Mouse (Mus musculus): ENCODE measurements around the gene 4930415O20Rik. TPM values are rescaled to one million over a fixed set of nuclear protein-coding genes. Genes with fewer than 3 reads are reported as not detected.

Gene 4930415O20Rik
- polyA plus RNA-seq, 1 experiment = not detected

DNA sequence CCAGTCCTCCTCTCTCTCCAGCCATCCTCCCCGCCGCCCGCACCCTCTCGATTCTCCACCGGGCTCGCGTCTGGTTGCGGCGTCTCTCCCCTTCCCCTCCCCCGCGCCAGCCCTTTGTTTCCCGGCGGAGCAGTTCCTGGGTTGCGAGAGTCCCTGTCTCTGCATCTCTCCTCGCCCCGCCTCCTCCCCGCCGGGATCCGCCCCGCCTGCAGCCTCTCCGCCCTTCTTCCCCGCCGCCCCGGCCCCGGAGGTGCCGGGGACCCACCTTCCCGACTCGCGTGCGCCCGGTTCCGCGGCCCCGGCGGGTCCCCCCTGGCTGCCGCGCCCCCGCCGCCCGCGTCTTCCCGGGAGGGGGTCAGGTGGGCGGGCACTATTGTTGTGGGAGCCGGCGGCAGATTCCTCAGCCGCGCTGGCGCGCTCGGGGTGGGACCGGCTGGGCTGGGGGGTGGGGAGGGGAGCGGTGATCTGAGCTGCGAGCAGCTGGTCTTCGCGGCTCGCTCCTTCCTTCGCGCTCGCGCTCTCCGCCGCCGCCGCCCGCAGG is 63.8 kb downstream of the 4930415O20Rik start:
- Histone ChIP-seq H3K4me1 (ENCODE audit: control insufficient read depth, insufficient read depth, low read length) (no peaks in the 10 kb centered on the region), H3K4me3 (ENCODE audit: insufficient read depth, low read length) (peak overlapping the region; percentile 51), H3K27ac (ENCODE audit: insufficient read depth, low read depth, low read length) (no peak overlapping the region)
- no peak for TF ChIP-seq POLR2A (IDR thresholded peaks at IDR 0.05; ENCODE audit: borderline replicate concordance, low read depth, low read length)
- TF ChIP-seq CTCF (IDR thresholded peaks at IDR 0.05; ENCODE audit: low read depth, low read length) = no peak

DNA sequence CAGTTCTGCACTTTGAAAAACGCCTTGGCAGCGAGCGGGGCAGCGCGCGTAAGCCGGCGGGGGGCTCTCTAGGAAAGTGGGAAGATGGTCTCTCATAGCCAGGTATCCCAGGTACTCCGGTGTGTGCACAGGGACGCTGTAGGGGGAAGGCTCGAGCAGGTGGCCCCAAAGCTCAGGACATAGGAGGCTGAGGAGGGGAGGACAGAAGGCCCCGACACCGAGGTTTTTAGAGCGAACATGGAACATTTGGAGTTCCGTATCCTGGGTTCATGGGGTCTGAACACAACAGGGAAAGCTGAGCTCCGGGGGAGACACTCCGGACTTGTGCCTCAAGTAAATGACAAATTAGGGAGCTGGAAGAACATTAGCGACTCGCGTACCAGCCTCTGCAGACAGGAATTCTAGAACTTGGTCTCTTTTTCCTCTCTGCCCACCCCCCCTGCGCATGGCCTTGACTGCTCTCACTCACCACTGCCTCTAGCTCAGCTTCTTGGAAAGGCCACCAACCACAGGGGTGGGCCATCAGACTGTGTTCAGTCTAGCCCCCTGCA is 64.6 kb downstream of the 4930415O20Rik start:
- H3K4me3 ChIP-seq (ENCODE audit: insufficient read depth, low read length) = no peak overlapping the region
- no peaks in the 10 kb centered on the region for H3K4me1 ChIP-seq (ENCODE audit: control insufficient read depth, insufficient read depth, low read length)
- no peak overlapping the region for H3K27ac ChIP-seq (ENCODE audit: insufficient read depth, low read depth, low read length)
- TF ChIP-seq CTCF (IDR thresholded peaks at IDR 0.05; ENCODE audit: low read depth, low read length) (no peak), POLR2A (IDR thresholded peaks at IDR 0.05; ENCODE audit: borderline replicate concordance, low read depth, low read length) (no peak)

DNA sequence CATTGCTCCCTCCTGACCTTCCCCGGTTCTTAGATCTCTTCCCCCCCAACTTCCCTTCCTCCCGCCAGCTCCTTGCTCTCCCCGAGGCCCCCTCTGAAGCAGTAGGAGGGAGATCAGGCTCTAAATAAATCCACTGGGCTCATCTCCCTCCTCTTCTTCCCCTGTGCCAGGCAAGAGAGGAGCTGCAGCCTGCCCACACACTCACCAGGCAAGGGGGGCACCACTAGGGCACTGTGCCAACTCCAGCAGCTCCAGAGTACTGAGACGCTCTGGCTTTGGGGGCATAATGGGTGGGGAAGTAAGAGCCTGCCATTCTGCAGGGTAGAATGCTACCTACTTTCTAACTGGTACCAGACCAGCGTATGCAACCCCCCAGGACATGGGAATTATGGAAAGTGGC is 65.7 kb downstream of the 4930415O20Rik start:
- no peaks in the 10 kb centered on the region for H3K4me1 ChIP-seq (ENCODE audit: control insufficient read depth, insufficient read depth, low read length)
- no peak overlapping the region for H3K4me3 ChIP-seq (ENCODE audit: insufficient read depth, low read length)
- no peak for TF ChIP-seq CTCF (IDR thresholded peaks at IDR 0.05; ENCODE audit: low read depth, low read length)
- TF ChIP-seq POLR2A (IDR thresholded peaks at IDR 0.05; ENCODE audit: borderline replicate concordance, low read depth, low read length) = no peak
- H3K27ac ChIP-seq (ENCODE audit: insufficient read depth, low read depth, low read length) = no peak overlapping the region

DNA sequence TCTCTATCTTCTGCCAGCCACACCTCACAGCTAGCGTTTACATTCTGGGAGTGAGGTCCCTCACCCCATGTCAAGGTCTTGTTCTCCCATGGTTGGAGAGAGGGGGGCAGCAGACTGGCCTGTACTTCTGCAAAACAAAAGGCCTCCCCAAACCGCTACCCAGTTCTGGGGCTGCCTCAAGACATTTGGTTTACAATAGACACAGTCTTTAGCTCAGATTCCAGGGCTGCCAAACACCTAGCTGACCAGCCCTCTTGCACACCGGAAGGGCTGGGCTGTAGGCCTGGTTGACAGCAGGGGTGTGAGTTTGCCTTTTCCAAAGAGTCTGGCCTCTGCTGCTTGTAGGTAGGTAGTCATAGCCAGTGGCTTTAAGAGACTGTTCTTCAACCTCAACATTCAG is 66.4 kb downstream of the 4930415O20Rik start:
- no peak overlapping the region for H3K4me3 ChIP-seq (ENCODE audit: insufficient read depth, low read length)
- TF ChIP-seq CTCF (IDR thresholded peaks at IDR 0.05; ENCODE audit: low read depth, low read length) = no peak
- no peak overlapping the region for H3K27ac ChIP-seq (ENCODE audit: insufficient read depth, low read depth, low read length)
- no peaks in the 10 kb centered on the region for H3K4me1 ChIP-seq (ENCODE audit: control insufficient read depth, insufficient read depth, low read length)

Other genes starting within 250 kb of the 4930415O20Rik start
- not detected in 2 replicates for gene Olfr284, start 230.0 kb upstream of the 4930415O20Rik start, polyA plus RNA-seq (2012; ENCODE audit: insufficient read depth, insufficient read length, missing spikeins)
- not detected in 2 replicates for gene Olfr283, start 190.1 kb upstream of the 4930415O20Rik start, polyA plus RNA-seq (2012; ENCODE audit: insufficient read depth, insufficient read length, missing spikeins)
- gene Olfr282, start 139.8 kb upstream of the 4930415O20Rik start, polyA plus RNA-seq (2012; ENCODE audit: insufficient read depth, insufficient read length, missing spikeins) = not detected in 2 replicates
- not detected in 2 replicates for gene Olfr281, start 118.4 kb upstream of the 4930415O20Rik start, polyA plus RNA-seq (2012; ENCODE audit: insufficient read depth, insufficient read length, missing spikeins)
- not detected in 2 replicates for gene OR5BS1P, start 101.1 kb upstream of the 4930415O20Rik start, polyA plus RNA-seq (2012; ENCODE audit: insufficient read depth, insufficient read length, missing spikeins)
- not detected in 2 replicates for gene Lalba, start 88.3 kb upstream of the 4930415O20Rik start, polyA plus RNA-seq (2012; ENCODE audit: insufficient read depth, insufficient read length, missing spikeins)
- gene Olfr279, start 78.6 kb upstream of the 4930415O20Rik start, polyA plus RNA-seq (2012; ENCODE audit: insufficient read depth, insufficient read length, missing spikeins) = not detected in 2 replicates
- gene Kansl2, start 36.7 kb upstream of the 4930415O20Rik start, polyA plus RNA-seq (2012; ENCODE audit: insufficient read depth, insufficient read length, missing spikeins) = 56.6 and 62.4 TPM in 2 replicates
- 42.6 and 44.0 TPM in 2 replicates for gene Ccnt1, start 81 bp upstream of the 4930415O20Rik start, polyA plus RNA-seq (2012; ENCODE audit: insufficient read depth, insufficient read length, missing spikeins)
- gene Adcy6, start 39.1 kb downstream of the 4930415O20Rik start, polyA plus RNA-seq (2012; ENCODE audit: insufficient read depth, insufficient read length, missing spikeins) = 0.35 and 0.72 TPM in 2 replicates
- gene Cacnb3, start 59.8 kb downstream of the 4930415O20Rik start, polyA plus RNA-seq (2012; ENCODE audit: insufficient read depth, insufficient read length, missing spikeins) = 0.88 and 1.3 TPM in 2 replicates
- gene Ddx23, start 91.9 kb downstream of the 4930415O20Rik start, polyA plus RNA-seq (2012; ENCODE audit: insufficient read depth, insufficient read length, missing spikeins) = 83.1 and 84.9 TPM in 2 replicates
- gene Rnd1, start 106.5 kb downstream of the 4930415O20Rik start, polyA plus RNA-seq (2012; ENCODE audit: insufficient read depth, insufficient read length, missing spikeins) = 1.1 TPM in 2 replicates
- gene Ccdc65, start 137.2 kb downstream of the 4930415O20Rik start, polyA plus RNA-seq (2012; ENCODE audit: insufficient read depth, insufficient read length, missing spikeins) = not detected in 2 replicates
- 0.93 TPM in 1 of 2 replicates, not detected in the other for gene Fkbp11, start 157.2 kb downstream of the 4930415O20Rik start, polyA plus RNA-seq (2012; ENCODE audit: insufficient read depth, insufficient read length, missing spikeins)
- 93.8 and 103 TPM in 2 replicates for gene Arf3, start 192.2 kb downstream of the 4930415O20Rik start, polyA plus RNA-seq (2012; ENCODE audit: insufficient read depth, insufficient read length, missing spikeins)
- not detected in 2 replicates for gene Wnt10b, start 207.1 kb downstream of the 4930415O20Rik start, polyA plus RNA-seq (2012; ENCODE audit: insufficient read depth, insufficient read length, missing spikeins)
- gene Wnt1, start 218.9 kb downstream of the 4930415O20Rik start, polyA plus RNA-seq (2012; ENCODE audit: insufficient read depth, insufficient read length, missing spikeins) = not detected in 2 replicates
- gene Ddn, start 238.5 kb downstream of the 4930415O20Rik start, polyA plus RNA-seq (2012; ENCODE audit: insufficient read depth, insufficient read length, missing spikeins) = not detected in 2 replicates